Mouse (Mus musculus): Measurements from ENCODE around the gene Zbtb40. TPM values are rescaled to one million over a fixed set of nuclear protein-coding genes. Genes with fewer than 3 reads are reported as not detected.

Zbtb40 gene
- polyA plus RNA-seq, 1 experiment from 2014 or later: 3.1 TPM

DNA sequence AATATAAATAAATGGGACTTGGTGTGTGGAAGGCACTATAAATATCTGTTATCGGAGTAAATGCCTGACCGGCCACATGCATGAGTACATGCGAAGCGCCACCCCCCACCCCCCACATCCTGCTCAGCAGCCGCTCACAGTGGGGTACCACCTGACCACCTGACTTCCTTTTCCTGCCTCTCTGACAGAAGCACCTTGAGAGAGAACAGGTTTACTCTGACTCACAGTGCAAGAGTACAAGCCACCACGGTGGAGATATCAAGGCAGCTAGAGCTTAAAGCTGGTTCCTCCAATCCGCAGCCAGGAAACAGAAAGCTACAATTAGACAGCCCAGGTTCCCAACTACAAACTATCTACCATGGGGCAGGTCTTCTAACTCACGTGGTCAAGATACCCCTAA lies 19.9 kb upstream of the Zbtb40 start:
- Histone ChIP-seq H3K9me3 (replicated peaks; ENCODE audit: control insufficient read depth, low read length) (no peaks in the 10 kb centered on the region), H3K27ac (ENCODE audit: low read length) (no peak overlapping the region), H3K36me3 (ENCODE audit: control insufficient read depth, insufficient read depth) (no peaks in the 10 kb centered on the region), H3K4me2 (ENCODE audit: low read depth, low read length) (no peak overlapping the region), H3K4me3 (ENCODE audit: low read length) (no peak overlapping the region), H3K4me1 (ENCODE audit: control insufficient read depth, insufficient read depth, low read length) (peaks cover 4% of the 10 kb centered on the region), H3K9ac (ENCODE audit: low read length) (no peak overlapping the region), H3K27me3 (ENCODE audit: control insufficient read depth, insufficient read depth, low read length) (no peaks in the 10 kb centered on the region)
- WGBS: 25% methylated on average over 8 of the region's 8 CpGs
- no peak for ATAC-seq (replicated peaks; ENCODE audit: extremely low read depth, insufficient read depth, low FRiP score)

DNA sequence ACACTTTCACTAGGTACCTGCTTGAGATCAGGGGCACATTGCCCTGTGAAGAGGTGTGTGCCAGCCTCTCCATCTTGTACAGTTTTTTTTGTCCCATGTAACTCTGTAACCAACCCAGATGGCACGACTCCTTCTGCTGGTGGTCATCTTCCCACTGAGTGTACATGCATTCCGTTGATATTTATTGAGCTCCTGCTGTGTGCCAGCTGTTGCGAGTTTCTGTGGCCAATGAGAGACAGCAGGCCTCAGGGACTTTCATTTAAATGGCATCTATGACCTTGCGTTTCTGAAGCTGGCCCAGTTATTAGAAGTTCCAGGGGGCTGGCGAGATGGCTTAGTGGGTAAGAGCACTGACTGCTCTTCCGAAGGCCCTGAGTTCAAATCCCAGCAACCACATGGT lies 17.2 kb upstream of the Zbtb40 start:
- Histone ChIP-seq H3K4me1 (ENCODE audit: control insufficient read depth, insufficient read depth, low read length) (peaks cover 4% of the 10 kb centered on the region), H3K4me2 (ENCODE audit: low read depth, low read length) (no peak overlapping the region)

GRCm38 (mm10) chr4:137054932-137055331 lies 6.3 kb upstream of the Zbtb40 start:
- ATAC-seq (replicated peaks; ENCODE audit: extremely low read depth, insufficient read depth, low FRiP score): no peak
- Histone ChIP-seq H3K9me3 (replicated peaks; ENCODE audit: control insufficient read depth, low read length) (no peaks in the 10 kb centered on the region), H3K9ac (ENCODE audit: low read length) (no peak overlapping the region), H3K4me1 (ENCODE audit: control insufficient read depth, insufficient read depth, low read length) (peaks cover 10% of the 10 kb centered on the region), H3K27ac (ENCODE audit: low read length) (no peak overlapping the region), H3K27me3 (ENCODE audit: control insufficient read depth, insufficient read depth, low read length) (peaks cover 15% of the 10 kb centered on the region; the same call in 1 of the 2 replicates), H3K36me3 (ENCODE audit: control insufficient read depth, insufficient read depth) (no peaks in the 10 kb centered on the region), H3K4me3 (ENCODE audit: low read length) (no peak overlapping the region), H3K4me2 (ENCODE audit: low read depth, low read length) (no peak overlapping the region)
- WGBS: 61% methylated on average over 3 of the region's 3 CpGs

More for the DNA sequence above, 17.2 kb upstream of the Zbtb40 start:
- no peak for ATAC-seq (replicated peaks; ENCODE audit: extremely low read depth, insufficient read depth, low FRiP score)
- no peak overlapping the region for H3K4me3 ChIP-seq (ENCODE audit: low read length)
- 79% methylated on average over 6 of the region's 6 CpGs for WGBS
- H3K36me3 ChIP-seq (ENCODE audit: control insufficient read depth, insufficient read depth): no peaks in the 10 kb centered on the region
- H3K27ac ChIP-seq (ENCODE audit: low read length): no peak overlapping the region
- H3K9me3 ChIP-seq (replicated peaks; ENCODE audit: control insufficient read depth, low read length): no peaks in the 10 kb centered on the region
- no peak overlapping the region for H3K9ac ChIP-seq (ENCODE audit: low read length)
- no peaks in the 10 kb centered on the region for H3K27me3 ChIP-seq (ENCODE audit: control insufficient read depth, insufficient read depth, low read length)

- peak overlapping the region; percentile 24 for H3K4me2 ChIP-seq (ENCODE audit: low read depth, low read length)
These were observed 5.2 kb upstream of the Zbtb40 start for GRCm38 (mm10) chr4:137053810-137054209.

GRCm38 (mm10) chr4:137047840-137048549 lies 606 bp downstream of the Zbtb40 start:
- WGBS: under 1% methylated on average over 50 of the region's 52 CpGs
- H3K27me3 ChIP-seq (ENCODE audit: control insufficient read depth, insufficient read depth, low read length): peaks cover 12% of the 10 kb centered on the region; the same call in 1 of the 2 replicates
- ATAC-seq (replicated peaks; ENCODE audit: extremely low read depth, insufficient read depth, low FRiP score): no peak

More at GRCm38 (mm10) chr4:137053810-137054209, 5.2 kb upstream of the Zbtb40 start:
- Histone ChIP-seq H3K9ac (ENCODE audit: low read length) (no peak overlapping the region), H3K27ac (ENCODE audit: low read length) (peak overlapping the region; percentile 74), H3K4me1 (ENCODE audit: control insufficient read depth, insufficient read depth, low read length) (peaks cover 8% of the 10 kb centered on the region), H3K9me3 (replicated peaks; ENCODE audit: control insufficient read depth, low read length) (peaks cover 7% of the 10 kb centered on the region), H3K27me3 (ENCODE audit: control insufficient read depth, insufficient read depth, low read length) (peaks cover 15% of the 10 kb centered on the region; the same call in 1 of the 2 replicates), H3K4me3 (ENCODE audit: low read length) (0 out of 2 replicates have a peak overlapping the region, but pooled peaks have one; percentile 2), H3K36me3 (ENCODE audit: control insufficient read depth, insufficient read depth) (no peaks in the 10 kb centered on the region)
- WGBS: 34% methylated on average over 5 of the region's 5 CpGs
- ATAC-seq (replicated peaks; ENCODE audit: extremely low read depth, insufficient read depth, low FRiP score): peak; percentile 80

GRCm38 (mm10) chr4:137046110-137046509 lies 2.5 kb downstream of the Zbtb40 start:
- Histone ChIP-seq H3K4me3 (ENCODE audit: low read length) (no peak overlapping the region), H3K36me3 (ENCODE audit: control insufficient read depth, insufficient read depth) (no peaks in the 10 kb centered on the region), H3K9me3 (replicated peaks; ENCODE audit: control insufficient read depth, low read length) (peaks cover 8% of the 10 kb centered on the region), H3K9ac (ENCODE audit: low read length) (no peak overlapping the region), H3K27ac (ENCODE audit: low read length) (no peak overlapping the region), H3K4me2 (ENCODE audit: low read depth, low read length) (no peak overlapping the region), H3K4me1 (ENCODE audit: control insufficient read depth, insufficient read depth, low read length) (peaks cover 27% of the 10 kb centered on the region), H3K27me3 (ENCODE audit: control insufficient read depth, insufficient read depth, low read length) (peaks cover 4% of the 10 kb centered on the region; the same call in 1 of the 2 replicates)
- ATAC-seq (replicated peaks; ENCODE audit: extremely low read depth, insufficient read depth, low FRiP score): no peak
- WGBS: 94% methylated on average over 5 of the region's 5 CpGs

More at GRCm38 (mm10) chr4:137047840-137048549, 606 bp downstream of the Zbtb40 start:
- Histone ChIP-seq H3K9me3 (replicated peaks; ENCODE audit: control insufficient read depth, low read length) (peaks cover 8% of the 10 kb centered on the region), H3K4me3 (ENCODE audit: low read length) (peak overlapping the region; percentile 77), H3K9ac (ENCODE audit: low read length) (peak overlapping the region; percentile 89), H3K4me2 (ENCODE audit: low read depth, low read length) (peak overlapping the region; percentile 81), H3K27ac (ENCODE audit: low read length) (peak overlapping the region; percentile 74), H3K4me1 (ENCODE audit: control insufficient read depth, insufficient read depth, low read length) (peaks cover 23% of the 10 kb centered on the region), H3K36me3 (ENCODE audit: control insufficient read depth, insufficient read depth) (no peaks in the 10 kb centered on the region)

- ATAC-seq (replicated peaks; ENCODE audit: extremely low read depth, insufficient read depth, low FRiP score): no peak
- Histone ChIP-seq H3K27ac (ENCODE audit: low read length) (peak overlapping the region; percentile 64), H3K4me1 (ENCODE audit: control insufficient read depth, insufficient read depth, low read length) (peaks cover 27% of the 10 kb centered on the region), H3K4me2 (ENCODE audit: low read depth, low read length) (peak overlapping the region; percentile 37), H3K27me3 (ENCODE audit: control insufficient read depth, insufficient read depth, low read length) (no peaks in the 10 kb centered on the region), H3K36me3 (ENCODE audit: control insufficient read depth, insufficient read depth) (no peaks in the 10 kb centered on the region), H3K9ac (ENCODE audit: low read length) (peak overlapping the region; percentile 47), H3K9me3 (replicated peaks; ENCODE audit: control insufficient read depth, low read length) (peaks cover 8% of the 10 kb centered on the region), H3K4me3 (ENCODE audit: low read length) (no peak overlapping the region; the same call in 1 of the 2 replicates)
- 46% methylated on average over 5 of the region's 5 CpGs for WGBS
These were observed 4.1 kb downstream of the Zbtb40 start for GRCm38 (mm10) chr4:137044516-137044915.

DNA sequence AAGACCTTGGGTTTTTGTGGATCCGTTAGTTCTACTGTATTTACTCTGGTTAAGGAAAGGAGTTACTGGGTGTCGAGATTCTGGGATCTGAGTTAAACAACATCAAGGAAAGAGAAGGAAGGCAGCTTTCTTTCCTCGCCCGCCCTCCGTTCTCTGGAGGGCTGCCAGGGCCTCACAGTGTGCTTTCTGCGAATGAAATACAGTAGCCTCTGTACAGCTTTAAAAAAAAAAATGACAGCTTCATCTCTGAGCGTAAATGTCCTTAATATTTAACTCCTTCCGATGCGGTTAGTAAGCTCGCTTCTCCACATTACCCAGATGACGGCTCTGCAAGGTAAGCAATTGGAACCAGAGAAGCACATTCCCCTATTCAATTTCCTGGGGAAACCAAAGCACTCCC lies 4.8 kb downstream of the Zbtb40 start:
- Histone ChIP-seq H3K9me3 (replicated peaks; ENCODE audit: control insufficient read depth, low read length) (peaks cover 1% of the 10 kb centered on the region; the same call in 1 of the 2 replicates), H3K27me3 (ENCODE audit: control insufficient read depth, insufficient read depth, low read length) (no peaks in the 10 kb centered on the region), H3K4me1 (ENCODE audit: control insufficient read depth, insufficient read depth, low read length) (peaks cover 27% of the 10 kb centered on the region), H3K36me3 (ENCODE audit: control insufficient read depth, insufficient read depth) (no peaks in the 10 kb centered on the region), H3K9ac (ENCODE audit: low read length) (peak overlapping the region; percentile 47), H3K4me2 (ENCODE audit: low read depth, low read length) (peak overlapping the region; percentile 37), H3K4me3 (ENCODE audit: low read length) (peak overlapping the region; percentile 5; the same call in 1 of the 2 replicates), H3K27ac (ENCODE audit: low read length) (peak overlapping the region; percentile 64)
- WGBS: 36% methylated on average over 11 of the region's 11 CpGs
- ATAC-seq (replicated peaks; ENCODE audit: extremely low read depth, insufficient read depth, low FRiP score): no peak

- Histone ChIP-seq H3K4me3 (ENCODE audit: low read length) (no peak overlapping the region), H3K4me2 (ENCODE audit: low read depth, low read length) (no peak overlapping the region), H3K27me3 (ENCODE audit: control insufficient read depth, insufficient read depth, low read length) (no peaks in the 10 kb centered on the region), H3K9me3 (replicated peaks; ENCODE audit: control insufficient read depth, low read length) (no peaks in the 10 kb centered on the region), H3K36me3 (ENCODE audit: control insufficient read depth, insufficient read depth) (no peaks in the 10 kb centered on the region), H3K9ac (ENCODE audit: low read length) (no peak overlapping the region), H3K4me1 (ENCODE audit: control insufficient read depth, insufficient read depth, low read length) (peaks cover 23% of the 10 kb centered on the region), H3K27ac (ENCODE audit: low read length) (no peak overlapping the region)
- 94% methylated on average over 8 of the region's 8 CpGs for WGBS
- ATAC-seq (replicated peaks; ENCODE audit: extremely low read depth, insufficient read depth, low FRiP score): no peak
These were observed 6.6 kb downstream of the Zbtb40 start for GRCm38 (mm10) chr4:137042039-137042438.
